11 mouse cellular contexts compared by ENCODE assay signal in genomic region chr6:101101709-101102654, GRCm38 (mm10).
DNase-seq lines count a peak whose midpoint lies in the region; ATAC-seq lines count a peak whose summit lies in the region.
"Had no signal": no experiment of that assay in that cellular context is flagged by ENCODE, and none has a peak within 500 bp of the region (broad histone marks: within the 10 kb centered on the region; RNA-seq: fewer than 3 reads in every experiment).

No protein-coding gene starts in this region.

- no peaks in the 10 kb centered on the region for H3K9me3 ChIP-seq in hindbrain, embryonic 14.5 days (ENCODE audit: control insufficient read depth, low read length)
- H3K9me3 ChIP-seq in hindbrain, embryonic 10.5 days, result no peaks in the 10 kb centered on the region
- H3K9me3 ChIP-seq in intestine, embryonic 14.5 days (ENCODE audit: control insufficient read depth, low read length), result no peaks in the 10 kb centered on the region
- no peaks in the 10 kb centered on the region for H3K9me3 ChIP-seq in neural tube, embryonic 14.5 days (ENCODE audit: control insufficient read depth, low read length)
- no peaks in the 10 kb centered on the region for H3K9me3 ChIP-seq in forebrain, embryonic 15.5 days
- H3K9me3 ChIP-seq: embryonic facial prominence, embryonic 12.5 days; limb, embryonic 12.5 days; midbrain, embryonic 15.5 days had no signal

- H3K36me3 ChIP-seq in hindbrain, embryonic 14.5 days (replicated peaks; ENCODE audit: control insufficient read depth, insufficient read depth), result no peaks in the 10 kb centered on the region
- H3K36me3 ChIP-seq in hindbrain, embryonic 10.5 days, result no peaks in the 10 kb centered on the region
- no peaks in the 10 kb centered on the region for H3K36me3 ChIP-seq in intestine, embryonic 14.5 days (ENCODE audit: control insufficient read depth, insufficient read depth, low read length)
- no peaks in the 10 kb centered on the region for H3K36me3 ChIP-seq in neural tube, embryonic 14.5 days (ENCODE audit: control insufficient read depth, insufficient read depth, low read length)
- no peaks in the 10 kb centered on the region for H3K36me3 ChIP-seq in forebrain, embryonic 15.5 days
- H3K36me3 ChIP-seq: embryonic facial prominence, embryonic 12.5 days; limb, embryonic 12.5 days; midbrain, embryonic 15.5 days had no signal

- H3K4me2 ChIP-seq in hindbrain, embryonic 14.5 days (replicated peaks), result no peak overlapping the region
- peak overlapping the region; percentile 25; the same call in 1 of the 2 replicates for H3K4me2 ChIP-seq in intestine, embryonic 14.5 days (ENCODE audit: low read length)
- no peak overlapping the region for H3K4me2 ChIP-seq in neural tube, embryonic 14.5 days (ENCODE audit: low read depth, low read length)
- no peak overlapping the region for H3K4me2 ChIP-seq in forebrain, embryonic 15.5 days (replicated peaks)
- H3K4me2 ChIP-seq: embryonic facial prominence, embryonic 12.5 days; limb, embryonic 12.5 days; midbrain, embryonic 15.5 days had no signal

- H3K4me3 ChIP-seq in hindbrain, embryonic 14.5 days (replicated peaks; ENCODE audit: low read length), result no peak overlapping the region
- no peak overlapping the region for H3K4me3 ChIP-seq in hindbrain, embryonic 10.5 days
- H3K4me3 ChIP-seq in intestine, embryonic 14.5 days (ENCODE audit: low read depth, low read length), result no peak overlapping the region
- H3K4me3 ChIP-seq in neural tube, embryonic 14.5 days (ENCODE audit: low read depth, low read length), result no peak overlapping the region
- no peak overlapping the region for H3K4me3 ChIP-seq in forebrain, embryonic 15.5 days
- H3K4me3 ChIP-seq: embryonic facial prominence, embryonic 12.5 days; limb, embryonic 12.5 days; midbrain, embryonic 15.5 days had no signal

- peak; percentile 48 for DNase-seq in hindbrain, embryonic 14.5 days (ENCODE audit: low spot score)
- DNase-seq in hindbrain, embryonic 10.5 days (ENCODE audit: low spot score), result no peak
- peak; percentile 54 for DNase-seq in intestine, embryonic 14.5 days (ENCODE audit: low spot score)
- peak; percentile 62 to 80 for DNase-seq in kidney, postnatal 25 days
- DNase-seq in adipocyte (ENCODE audit: low spot score), result no peak
- no peak for DNase-seq in heart, postnatal 36 days

- no peaks in the 10 kb centered on the region for H3K27me3 ChIP-seq in hindbrain, embryonic 14.5 days (ENCODE audit: control insufficient read depth, insufficient read depth, low read length)
- no peaks in the 10 kb centered on the region for H3K27me3 ChIP-seq in hindbrain, embryonic 10.5 days (ENCODE audit: insufficient read depth, poor library complexity, severe bottlenecking)
- no peaks in the 10 kb centered on the region for H3K27me3 ChIP-seq in intestine, embryonic 14.5 days (replicated peaks; ENCODE audit: control insufficient read depth, insufficient read depth, low read length)
- no peaks in the 10 kb centered on the region for H3K27me3 ChIP-seq in neural tube, embryonic 14.5 days (ENCODE audit: control insufficient read depth, insufficient read depth, low read length)
- H3K27me3 ChIP-seq in forebrain, embryonic 15.5 days, result no peaks in the 10 kb centered on the region
- H3K27me3 ChIP-seq: embryonic facial prominence, embryonic 12.5 days; midbrain, embryonic 15.5 days had no signal

- 0 out of 2 replicates have a peak, but pooled peaks cover 4% of the 10 kb centered on the region for H3K4me1 ChIP-seq in hindbrain, embryonic 14.5 days (replicated peaks; ENCODE audit: control insufficient read depth, insufficient read depth, low read length)
- no peaks in the 10 kb centered on the region for H3K4me1 ChIP-seq in hindbrain, embryonic 10.5 days (replicated peaks)
- H3K4me1 ChIP-seq in intestine, embryonic 14.5 days (replicated peaks; ENCODE audit: control insufficient read depth, insufficient read depth, low read length), result peaks cover 7% of the 10 kb centered on the region; the same call in 1 of the 2 replicates
- peaks cover 10% of the 10 kb centered on the region for H3K4me1 ChIP-seq in neural tube, embryonic 14.5 days (ENCODE audit: control insufficient read depth, insufficient read depth, low read length)
- H3K4me1 ChIP-seq in forebrain, embryonic 15.5 days, result no peaks in the 10 kb centered on the region
- H3K4me1 ChIP-seq: embryonic facial prominence, embryonic 12.5 days; midbrain, embryonic 15.5 days had no signal

- WGBS in hindbrain, embryonic 14.5 days, result 60% methylated on average over 14 of the region's 14 CpGs
- WGBS in hindbrain, embryonic 10.5 days, result 87% methylated on average over 14 of the region's 14 CpGs
- WGBS in intestine, embryonic 14.5 days, result 37% methylated on average over 14 of the region's 14 CpGs
- 44% methylated on average over 14 of the region's 14 CpGs for WGBS in neural tube, embryonic 14.5 days
- WGBS in forebrain, embryonic 15.5 days, result 66% methylated on average over 14 of the region's 14 CpGs

- H3K27ac ChIP-seq in hindbrain, embryonic 14.5 days, result no peak overlapping the region
- no peak overlapping the region for H3K27ac ChIP-seq in hindbrain, embryonic 10.5 days
- no peak overlapping the region for H3K27ac ChIP-seq in intestine, embryonic 14.5 days (ENCODE audit: low read depth)
- H3K27ac ChIP-seq in neural tube, embryonic 14.5 days (ENCODE audit: low read depth, low read length), result no peak overlapping the region; the same call in 1 of the 2 replicates
- H3K27ac ChIP-seq in forebrain, embryonic 15.5 days (replicated peaks), result no peak overlapping the region
- H3K27ac ChIP-seq: embryonic facial prominence, embryonic 12.5 days; limb, embryonic 12.5 days; midbrain, embryonic 15.5 days had no signal

- ATAC-seq in hindbrain, embryonic 14.5 days (ENCODE audit: low FRiP score), result no peak; the same call in 1 of the 2 replicates
- peak; percentile 86 for ATAC-seq in intestine, embryonic 14.5 days (replicated peaks; ENCODE audit: low FRiP score, low TSS enrichment, low read depth)
- peak; percentile 54; the same call in 1 of the 2 replicates for ATAC-seq in neural tube, embryonic 14.5 days (ENCODE audit: low read depth)
- ATAC-seq in forebrain, embryonic 15.5 days (replicated peaks), result no peak
- ATAC-seq: midbrain, embryonic 15.5 days had no signal

- H3K9ac ChIP-seq in hindbrain, embryonic 14.5 days, result no peak overlapping the region
- no peak overlapping the region for H3K9ac ChIP-seq in intestine, embryonic 14.5 days (ENCODE audit: low read length)
- no peak overlapping the region for H3K9ac ChIP-seq in neural tube, embryonic 14.5 days (replicated peaks; ENCODE audit: low read depth, low read length)
- H3K9ac ChIP-seq in forebrain, embryonic 15.5 days (replicated peaks), result no peak overlapping the region
- H3K9ac ChIP-seq: embryonic facial prominence, embryonic 12.5 days; limb, embryonic 12.5 days; midbrain, embryonic 15.5 days had no signal

- intact Hi-C loops in heart, postnatal 36 days (cut with DNase I), result no loop called here

Comparison
In these comparisons a context has a peak if more than half of its experiments do, and no peak if none do; other contexts are left out.
1. DNase-seq: peak in hindbrain, embryonic 14.5 days (single experiment), intestine, embryonic 14.5 days (single experiment) and kidney, postnatal 25 days (2 of 2); none in hindbrain, embryonic 10.5 days (single experiment), adipocyte (single experiment) and heart, postnatal 36 days (0 of 2).
2. ATAC-seq: peak in intestine, embryonic 14.5 days (single experiment) and neural tube, embryonic 14.5 days (single experiment); none in hindbrain, embryonic 14.5 days (single experiment) and forebrain, embryonic 15.5 days (single experiment).